Mouse (Mus musculus): ENCODE data around the gene Prss21. TPM values are rescaled to one million over a fixed set of nuclear protein-coding genes. Genes with fewer than 3 reads are reported as not detected.
A peak's percentile ranks its signal among the peaks of the same experiment; 100 is the strongest.

Gene Prss21
- total RNA-seq (2021): not detected
- long read RNA-seq, experiment 1: 0 reads
- long read RNA-seq, experiment 2: 0 reads

- DNase-seq: no peak
- intact Hi-C loops (cut with DNase I): no loop called here
These were observed at the start of gene Prss21 for GRCm38 (mm10) chr17:23867756-23868155. Gene Prss21, plus strand, starts transcription at chr17:23868056.

- intact Hi-C loops (cut with DNase I): no loop called here
These were observed 49.3 kb upstream of the Prss21 start for GRCm38 (mm10) chr17:23818579-23818978.

DNA sequence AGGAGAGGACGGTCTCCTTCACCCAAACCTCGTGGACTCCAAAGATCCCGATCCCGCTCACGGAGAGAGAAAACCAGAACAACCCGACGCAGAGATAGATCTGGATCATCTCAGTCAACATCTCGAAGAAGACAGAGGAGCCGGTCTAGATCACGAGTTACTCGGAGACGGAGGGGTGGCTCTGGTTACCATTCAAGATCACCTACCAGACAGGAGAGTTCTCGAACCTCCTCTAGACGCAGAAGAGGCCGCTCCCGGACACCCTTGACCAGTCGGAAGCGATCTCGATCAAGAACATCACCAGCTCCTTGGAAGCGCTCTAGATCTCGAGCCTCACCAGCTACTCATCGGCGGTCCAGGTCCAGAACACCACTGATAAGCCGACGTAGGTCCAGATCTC is 48.6 kb upstream of the Prss21 start:
- DNase-seq: no peak
- intact Hi-C loops (cut with DNase I): no loop called here

More at GRCm38 (mm10) chr17:23818579-23818978, 49.3 kb upstream of the Prss21 start:
- DNase-seq: no peak

DNA sequence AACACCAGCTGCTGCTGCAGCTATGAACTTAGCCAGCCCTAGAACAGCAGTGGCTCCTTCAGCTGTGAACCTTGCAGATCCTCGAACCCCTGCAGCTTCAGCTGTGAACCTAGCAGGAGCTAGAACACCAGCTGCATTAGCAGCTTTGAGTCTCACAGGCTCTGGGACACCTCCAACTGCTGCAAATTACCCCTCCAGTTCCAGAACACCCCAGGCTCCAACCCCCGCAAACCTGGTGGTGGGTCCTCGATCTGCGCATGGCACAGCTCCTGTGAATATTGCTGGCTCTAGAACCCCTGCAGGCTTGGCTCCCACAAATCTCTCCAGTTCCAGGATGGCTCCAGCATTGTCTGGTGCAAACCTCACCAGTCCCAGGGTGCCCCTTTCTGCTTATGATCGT is 47.1 kb upstream of the Prss21 start:
- intact Hi-C loops (cut with DNase I): loop anchor here (2.0 kb wide), 1 partner anchor 14 kb away; no protein-coding TSS in a partner anchor
- no peak for DNase-seq

- no peak for DNase-seq
- intact Hi-C loops (cut with DNase I): no loop called here
These were observed 45.8 kb upstream of the Prss21 start for GRCm38 (mm10) chr17:23822094-23822493.

DNA sequence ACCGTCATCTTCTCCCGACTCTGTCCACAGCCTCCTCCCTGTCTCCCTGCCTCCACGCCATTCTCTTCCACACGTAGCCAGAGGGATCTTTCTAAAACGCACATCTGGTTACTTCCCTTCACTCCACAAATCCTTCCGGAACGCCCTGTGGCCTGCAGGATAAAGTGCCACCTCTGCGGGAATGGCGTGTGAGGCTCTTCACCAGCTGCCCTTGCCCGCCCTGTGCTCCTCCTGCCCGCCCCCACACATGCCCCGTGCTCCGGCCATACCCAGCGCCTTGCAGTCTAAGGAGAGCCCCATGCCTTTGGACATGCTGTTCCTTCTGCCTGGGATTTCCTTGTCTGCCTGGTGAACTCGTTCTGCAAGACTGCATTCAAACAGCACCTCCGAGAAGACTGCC is 44.8 kb upstream of the Prss21 start:
- intact Hi-C loops (cut with DNase I): no loop called here
- DNase-seq: no peak

DNA sequence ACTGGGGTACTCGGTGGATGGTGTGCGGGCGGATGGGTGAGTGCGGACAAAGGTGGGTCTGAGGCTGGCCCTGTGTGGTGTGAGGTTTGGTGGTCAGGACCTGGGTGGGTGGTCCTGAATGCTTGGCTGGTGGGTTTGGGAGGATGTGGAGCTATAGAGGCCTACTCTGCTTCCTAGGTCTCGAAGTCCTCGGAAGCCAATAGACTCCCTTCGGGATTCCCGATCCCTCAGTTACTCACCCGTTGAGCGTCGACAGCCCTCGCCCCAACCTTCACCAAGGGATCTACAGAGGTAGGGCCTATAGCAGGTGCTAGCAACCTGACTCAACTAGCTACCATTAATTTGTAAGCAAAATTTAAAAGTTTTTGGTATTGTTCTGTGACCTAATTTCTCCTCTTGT is 44.2 kb upstream of the Prss21 start:
- intact Hi-C loops (cut with DNase I): no loop called here
- DNase-seq: no peak

DNA sequence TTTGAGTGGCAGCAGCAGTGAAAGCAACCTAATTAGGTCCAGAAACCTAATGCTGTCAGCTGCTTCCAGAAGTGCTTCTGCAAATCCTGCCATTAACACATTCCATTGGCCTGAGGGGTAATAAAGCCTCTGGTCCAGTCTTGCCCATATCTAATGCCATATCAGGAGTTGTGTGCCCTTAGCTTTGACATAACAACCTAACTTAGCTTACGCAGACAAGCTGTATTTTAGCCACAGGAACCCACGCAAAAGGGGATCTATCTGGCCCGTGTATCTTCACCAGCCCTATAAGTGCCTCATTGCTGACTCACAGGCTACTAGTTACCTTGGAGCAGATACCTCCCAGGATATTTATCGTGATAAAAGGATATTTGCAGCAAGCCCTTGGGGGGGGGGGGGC is 42.3 kb upstream of the Prss21 start:
- no peak for DNase-seq

DNA sequence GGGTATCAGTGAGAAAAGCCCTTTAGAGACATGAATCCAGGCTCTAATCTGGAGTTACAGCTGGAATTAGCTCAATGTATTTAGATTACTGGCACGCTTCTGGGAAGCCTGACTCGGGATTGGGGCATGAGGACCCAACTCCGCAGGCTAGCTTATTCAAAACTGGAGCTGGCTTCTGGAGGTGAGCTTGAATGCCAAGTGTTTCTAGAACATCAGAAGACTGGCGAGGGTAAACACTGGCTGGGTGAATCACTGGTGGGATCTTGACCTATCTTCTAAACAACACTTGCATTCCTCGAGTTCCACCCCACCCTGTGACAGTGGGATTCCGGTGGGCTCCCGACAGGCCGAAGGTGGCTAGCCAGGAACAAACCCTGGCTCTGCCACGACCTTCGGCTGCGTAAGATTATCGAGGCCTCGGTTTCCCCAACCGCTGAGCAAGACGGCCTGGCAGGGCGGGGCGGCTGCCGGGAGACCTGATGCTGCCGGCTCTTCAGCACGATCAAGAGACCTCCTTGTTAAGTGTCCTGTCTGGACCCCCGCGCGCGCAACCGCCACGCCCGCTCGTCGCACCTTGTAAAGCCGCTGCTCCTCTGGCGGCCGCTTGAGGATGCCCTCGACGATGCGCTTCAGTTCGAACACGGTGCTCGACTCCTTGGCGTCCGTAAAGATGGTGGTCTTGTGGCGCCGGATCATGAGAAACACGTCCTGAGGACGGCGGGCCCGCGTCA is 39.4 kb upstream of the Prss21 start:
- intact Hi-C loops (cut with DNase I): loop anchor here (2.0 kb wide), 1 partner anchor 54 kb away; no protein-coding TSS in a partner anchor
- DNase-seq: peak; percentile 51 to 55

More for the DNA sequence above, 42.3 kb upstream of the Prss21 start:
- intact Hi-C loops (cut with DNase I): no loop called here

DNA sequence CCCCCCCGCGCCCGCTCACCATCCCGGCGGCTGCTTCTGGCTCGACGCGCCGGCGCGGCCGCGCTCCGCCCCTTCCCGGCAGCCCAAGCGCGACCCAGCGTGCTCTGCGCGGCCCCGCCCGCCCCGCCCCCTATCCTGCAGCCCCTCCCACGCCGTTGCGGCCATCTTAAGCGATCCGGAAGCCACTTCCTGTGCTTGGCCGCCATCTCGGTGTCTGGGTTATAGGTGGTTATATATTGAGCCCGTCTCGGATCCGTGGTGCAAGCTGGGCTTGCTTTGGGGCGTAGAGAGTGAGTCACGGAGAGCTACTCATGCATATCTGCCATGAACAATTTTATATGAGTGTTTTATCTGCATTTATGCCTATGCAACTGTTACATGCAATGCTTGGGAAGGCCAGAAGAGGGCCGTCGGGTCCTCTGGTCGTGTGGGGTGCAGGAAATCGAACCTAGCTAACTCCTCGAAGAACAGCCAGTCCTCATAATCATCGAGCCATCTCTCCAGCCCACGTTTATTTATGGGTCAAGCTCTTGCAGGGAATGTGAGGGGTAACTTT is 38.7 kb upstream of the Prss21 start, which contains the start of gene Elob:
Gene Elob, minus strand, starts transcription at position 73 of the 556 bp plus-strand sequence.
- intact Hi-C loops (cut with DNase I): loop anchor here (2.0 kb wide), 1 partner anchor 54 kb away; no protein-coding TSS in a partner anchor

DNA sequence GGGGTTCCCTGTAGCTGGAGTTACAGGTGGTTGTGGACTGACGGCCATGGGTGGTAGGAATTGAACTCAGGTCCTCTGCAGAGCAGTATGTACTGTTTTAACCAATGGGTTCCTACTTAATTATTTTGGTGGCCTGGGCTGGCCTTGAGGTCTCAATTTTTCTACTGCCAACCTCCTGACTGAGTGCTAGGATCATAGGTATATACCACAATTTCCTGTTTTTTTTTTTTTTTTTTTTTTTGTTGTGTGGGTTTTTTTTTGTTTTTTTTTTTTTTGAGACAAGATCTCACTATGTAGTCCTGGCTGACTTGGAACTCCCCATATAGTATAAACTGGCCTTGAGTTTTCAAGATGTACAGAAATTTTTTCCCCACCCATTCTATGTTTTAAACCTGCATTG is 36.7 kb upstream of the Prss21 start:
- intact Hi-C loops (cut with DNase I): no loop called here

More for the DNA sequence above, 38.7 kb upstream of the Prss21 start, which contains the start of gene Elob:
- DNase-seq: peak; percentile 83 to 86

DNA sequence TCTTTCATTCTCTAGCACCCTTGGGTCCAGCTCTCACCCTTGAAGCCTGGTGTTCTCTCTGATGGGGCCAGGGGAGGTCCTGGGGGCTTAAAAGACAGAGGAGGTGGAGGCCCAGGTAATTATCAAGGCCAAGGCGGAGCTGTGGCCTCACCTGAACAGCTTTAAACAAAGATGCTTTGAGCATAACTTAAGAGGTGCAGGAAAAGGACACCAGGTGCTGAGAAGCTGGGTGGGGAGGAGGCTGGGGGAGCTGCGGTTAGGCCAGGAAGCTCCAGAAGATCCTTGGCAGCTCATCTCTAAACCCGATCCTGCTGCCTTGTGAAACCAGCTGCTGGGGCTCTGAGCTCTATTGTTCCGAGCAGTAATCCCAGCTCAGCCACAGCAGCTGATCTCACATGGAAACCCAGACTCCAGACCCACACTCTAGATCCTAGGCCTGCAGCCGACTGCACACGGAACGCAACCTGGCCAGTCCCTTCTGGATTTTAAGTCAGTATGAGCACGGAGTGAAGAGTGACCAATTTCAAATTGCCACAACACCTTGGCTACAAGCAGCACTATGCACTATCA is 31.8 kb upstream of the Prss21 start, which contains the start of gene Prss33:
Gene Prss33, minus strand, starts transcription at position 51 of the 570 bp plus-strand sequence.
- no peak for DNase-seq
- intact Hi-C loops (cut with DNase I): no loop called here

More for the DNA sequence above, 36.7 kb upstream of the Prss21 start:
- DNase-seq: no peak

DNA sequence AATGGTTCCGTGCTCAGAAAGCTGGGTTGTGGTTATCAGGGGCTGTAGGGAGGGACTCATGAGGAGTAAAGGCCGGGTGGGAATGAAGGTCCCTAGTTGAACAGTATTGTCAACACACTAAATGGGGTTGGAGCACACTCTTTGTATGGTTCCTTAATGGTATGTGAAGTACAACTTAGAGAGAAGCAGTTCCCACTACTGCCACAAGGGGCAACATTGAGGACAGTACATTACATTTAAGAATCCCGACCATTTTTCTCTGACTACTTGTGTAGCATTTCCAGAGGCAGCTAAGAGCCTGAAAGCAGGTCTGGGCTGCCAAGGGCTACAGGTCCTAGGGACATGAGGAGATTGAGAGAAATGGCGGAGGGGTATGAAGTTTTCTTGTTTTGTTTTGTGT is 26.7 kb upstream of the Prss21 start:
- peak; percentile 51 to 74 for DNase-seq
- intact Hi-C loops (cut with DNase I): loop anchor here (5.0 kb wide), 1 partner anchor 69 kb away; the partner anchor contains the start of gene Flywch1

- DNase-seq: no peak
- intact Hi-C loops (cut with DNase I): loop anchor here (5.0 kb wide), 1 partner anchor 71 kb away; the partner anchor contains the start of gene Flywch1
These were observed 24.6 kb upstream of the Prss21 start for GRCm38 (mm10) chr17:23843141-23843811.

- DNase-seq: peak; percentile 44 to 61
- intact Hi-C loops (cut with DNase I): loop anchor here (5.0 kb wide), 1 partner anchor 72 kb away; the partner anchor contains the start of gene Flywch1
These were observed 24.0 kb upstream of the Prss21 start, which contains the start of the genes Prss32 and Prss41 for GRCm38 (mm10) chr17:23843812-23844273. Gene Prss32, plus strand, starts transcription at chr17:23843855. Gene Prss41, minus strand, starts transcription at chr17:23844172.

GRCm38 (mm10) chr17:23850028-23850427 is 17.8 kb upstream of the Prss21 start:
- DNase-seq: no peak
- intact Hi-C loops (cut with DNase I): loop anchor here (2.0 to 5.0 kb wide), 3 partner anchors 73 to 111 kb away; partner anchors contain the start of gene Kremen2

DNA sequence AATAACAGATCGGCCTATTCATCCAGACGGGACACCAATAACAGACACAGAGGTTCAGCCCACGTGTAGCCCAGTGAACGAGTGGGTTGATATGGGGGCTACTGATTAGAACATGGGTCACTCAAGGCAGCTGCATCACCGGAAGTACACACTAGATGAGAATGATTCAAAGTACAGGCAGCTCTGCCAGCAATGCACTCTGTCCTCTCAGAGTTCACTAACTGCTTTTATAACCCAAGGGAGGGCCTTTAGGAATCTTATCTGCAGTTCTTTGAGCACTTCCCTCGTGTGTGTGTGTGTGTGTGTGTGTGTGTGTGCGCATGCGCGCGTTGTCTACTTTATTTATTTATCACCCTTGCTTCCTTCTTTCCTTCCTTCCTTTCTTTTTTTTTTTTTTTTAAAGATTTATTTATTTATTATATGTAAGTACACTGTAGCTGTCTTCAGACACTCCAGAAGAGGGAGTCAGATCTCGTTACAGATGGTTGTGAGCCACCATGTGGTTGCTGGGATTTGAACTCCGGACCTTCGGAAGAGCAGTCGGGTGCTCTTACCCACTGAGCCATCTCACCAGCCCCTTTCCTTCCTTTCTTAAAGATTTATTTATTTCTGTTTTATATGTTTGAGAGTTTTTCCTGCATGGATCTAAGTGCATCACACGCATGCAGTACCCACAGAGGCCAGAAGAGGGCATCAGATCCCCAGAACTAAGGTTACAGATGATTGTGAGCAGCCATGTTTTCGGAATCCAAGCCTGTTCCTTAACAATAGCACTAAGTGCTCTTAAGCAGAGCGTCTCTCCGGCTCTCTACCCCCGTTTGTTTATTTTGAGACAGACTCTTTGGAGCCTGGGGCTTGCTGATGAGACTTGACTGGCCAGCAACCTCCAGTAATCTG is 16.8 kb upstream of the Prss21 start:
- peak; percentile 64 to 74 for DNase-seq
- intact Hi-C loops (cut with DNase I): loop anchor here (2.0 to 5.0 kb wide), 3 partner anchors 74 to 110 kb away; partner anchors contain the start of gene Kremen2

GRCm38 (mm10) chr17:23853292-23853691 is 14.6 kb upstream of the Prss21 start:
- intact Hi-C loops (cut with DNase I): loop anchor here (5.0 kb wide), 2 partner anchors 76 to 106 kb away; partner anchors contain the start of gene Kremen2
- peak; percentile 51 to 68 for DNase-seq
